Mouse (Mus musculus) brain, adult 2 months (tissue): Measurements from ENCODE around the gene Vps13a.
"Not testable (repeated sequence)": the region's sequence is repeated elsewhere in the genome, so short reads cannot be mapped to it uniquely, and the experiment has no call there.

ENCODE experiments used
- DNase-seq: peaks from one replicate; pipeline ENCODE4 v3.0.0; 2011; ENCODE audit warnings: low read depth, low spot score

The Vps13a gene

GRCm38 (mm10) chr19:16780790-16781384, at the start of gene Vps13a:
TSS of gene Vps13a (minus strand) at chr19:16780933.
- peak; percentile 94 for DNase-seq

GRCm38 (mm10) chr19:16827657-16828056, 46.9 kb upstream of the Vps13a start:
- DNase-seq = no peak

- no peak for DNase-seq
These were observed 44.5 kb upstream of the Vps13a start for GRCm38 (mm10) chr19:16825228-16825627.

GRCm38 (mm10) chr19:16814848-16815247, 34.1 kb upstream of the Vps13a start:
- DNase-seq = no peak

- no peak for DNase-seq
These were observed 32.6 kb upstream of the Vps13a start for GRCm38 (mm10) chr19:16813306-16813705.

GRCm38 (mm10) chr19:16812072-16812608, 31.4 kb upstream of the Vps13a start:
- DNase-seq = no peak

- no peak for DNase-seq
These were observed 24.4 kb upstream of the Vps13a start for GRCm38 (mm10) chr19:16805102-16805501.

- no peak for DNase-seq
These were observed 23.8 kb upstream of the Vps13a start for GRCm38 (mm10) chr19:16804578-16804977.

- DNase-seq = peak; percentile 60
These were observed 22.0 kb upstream of the Vps13a start for GRCm38 (mm10) chr19:16802707-16803106.

- no peak for DNase-seq
These were observed 21.4 kb upstream of the Vps13a start for GRCm38 (mm10) chr19:16802123-16802522.

- DNase-seq = peak; percentile 49
These were observed 17.2 kb upstream of the Vps13a start for GRCm38 (mm10) chr19:16797923-16798322.

- not testable (repeated sequence) for DNase-seq
These were observed 13.8 kb upstream of the Vps13a start for GRCm38 (mm10) chr19:16794486-16794885.

- DNase-seq = no peak
These were observed 9.2 kb upstream of the Vps13a start for GRCm38 (mm10) chr19:16789930-16790329.

GRCm38 (mm10) chr19:16784879-16785278, 4.1 kb upstream of the Vps13a start:
- DNase-seq = peak; percentile 64

GRCm38 (mm10) chr19:16781406-16782019, 780 bp upstream of the Vps13a start:
- DNase-seq = no peak

GRCm38 (mm10) chr19:16780251-16780783, 416 bp downstream of the Vps13a start:
- peak; percentile 41 for DNase-seq

- DNase-seq = peak; percentile 20
These were observed 947 bp downstream of the Vps13a start for GRCm38 (mm10) chr19:16779786-16780185.

- no peak for DNase-seq
These were observed 1.5 kb downstream of the Vps13a start for GRCm38 (mm10) chr19:16779281-16779680.

GRCm38 (mm10) chr19:16778578-16778977, 2.2 kb downstream of the Vps13a start:
- no peak for DNase-seq

GRCm38 (mm10) chr19:16777901-16778300, 2.8 kb downstream of the Vps13a start:
- DNase-seq = no peak

- not testable (repeated sequence) for DNase-seq
These were observed 3.3 kb downstream of the Vps13a start for GRCm38 (mm10) chr19:16777391-16777790.

GRCm38 (mm10) chr19:16773237-16774016, 7.3 kb downstream of the Vps13a start:
- DNase-seq = peak; percentile 63
